Mouse (Mus musculus) 3134 (cell line): ENCODE data around the gene Adamts4.

Experiments
- DNase-seq: peaks from one replicate; pipeline ENCODE4 v3.0.0-alpha.2; 2011; ENCODE audit warnings: low spot score; ENCODE audit not compliant: insufficient read length; ENCODE audit errors: extremely low read depth

Adamts4 gene

DNA sequence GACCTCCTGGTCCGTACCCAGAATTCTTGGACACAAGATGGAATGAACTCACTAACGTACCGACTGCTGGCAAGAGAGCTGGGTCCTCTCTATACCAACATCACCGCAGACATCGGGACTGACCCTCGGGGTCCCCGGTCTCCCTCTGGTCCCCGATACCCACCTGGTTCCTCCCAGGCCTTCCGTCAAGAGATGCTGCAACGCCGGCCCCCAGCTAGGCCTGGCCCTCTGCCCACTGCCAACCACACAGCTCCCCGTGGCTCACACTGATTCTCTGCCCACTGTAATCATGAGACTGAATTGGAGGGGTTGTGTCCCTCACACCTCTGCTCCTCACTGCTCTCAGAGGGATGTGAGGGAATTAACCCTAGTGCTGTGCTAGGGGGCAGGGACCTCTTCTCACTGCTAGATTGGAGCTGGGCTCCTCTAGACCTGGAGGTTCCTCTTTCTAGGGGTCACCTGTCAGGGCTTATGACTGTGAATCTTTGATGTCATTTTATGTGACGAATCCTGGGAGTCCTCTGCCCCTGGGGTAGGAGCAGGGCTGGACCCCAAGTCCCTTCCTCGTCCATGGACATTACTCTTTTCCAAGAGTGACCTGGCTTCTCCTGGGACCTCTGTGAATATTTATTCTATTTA, 26.0 kb downstream of the Adamts4 start:
- DNase-seq = no peak

DNA sequence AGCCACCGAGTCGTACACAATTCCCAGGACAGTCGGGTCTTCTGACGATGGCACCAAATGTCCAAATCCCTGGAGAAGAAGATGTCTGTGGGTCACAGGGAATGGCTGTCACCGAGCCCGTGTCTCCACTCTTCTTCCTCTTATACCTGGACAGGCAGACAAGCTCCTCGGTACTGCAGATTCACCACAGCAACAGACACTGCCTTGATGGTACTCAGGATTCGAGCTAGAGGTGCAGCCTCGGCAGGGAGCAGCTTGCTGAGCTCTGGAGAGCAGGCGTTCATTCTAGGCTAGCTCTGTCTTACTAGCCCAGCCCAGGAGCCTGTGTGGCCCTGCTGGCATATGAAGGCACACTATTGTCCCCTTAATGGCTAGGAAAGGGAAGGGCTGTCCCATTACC, 27.5 kb downstream of the Adamts4 start:
- DNase-seq = no peak

DNA sequence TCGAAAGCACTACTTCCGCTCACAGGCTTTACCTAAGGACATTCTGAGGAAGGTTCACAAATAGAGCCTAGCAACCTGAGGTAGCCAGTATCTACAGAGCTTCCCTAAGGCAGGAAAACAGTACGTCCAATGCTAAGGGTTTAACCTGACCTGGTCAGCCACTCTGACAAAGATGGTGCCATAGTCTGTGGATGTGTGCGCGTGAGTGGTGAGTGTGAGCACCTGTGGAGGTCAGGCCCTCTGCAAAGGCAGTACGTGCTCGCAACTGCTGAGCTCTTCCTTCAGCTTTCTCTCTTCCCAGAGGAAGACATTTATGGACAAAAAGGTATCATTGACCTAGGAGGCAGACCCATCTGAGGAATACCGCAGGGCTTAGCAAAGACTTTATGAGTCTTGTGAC, 28.2 kb downstream of the Adamts4 start:
- no peak for DNase-seq

DNA sequence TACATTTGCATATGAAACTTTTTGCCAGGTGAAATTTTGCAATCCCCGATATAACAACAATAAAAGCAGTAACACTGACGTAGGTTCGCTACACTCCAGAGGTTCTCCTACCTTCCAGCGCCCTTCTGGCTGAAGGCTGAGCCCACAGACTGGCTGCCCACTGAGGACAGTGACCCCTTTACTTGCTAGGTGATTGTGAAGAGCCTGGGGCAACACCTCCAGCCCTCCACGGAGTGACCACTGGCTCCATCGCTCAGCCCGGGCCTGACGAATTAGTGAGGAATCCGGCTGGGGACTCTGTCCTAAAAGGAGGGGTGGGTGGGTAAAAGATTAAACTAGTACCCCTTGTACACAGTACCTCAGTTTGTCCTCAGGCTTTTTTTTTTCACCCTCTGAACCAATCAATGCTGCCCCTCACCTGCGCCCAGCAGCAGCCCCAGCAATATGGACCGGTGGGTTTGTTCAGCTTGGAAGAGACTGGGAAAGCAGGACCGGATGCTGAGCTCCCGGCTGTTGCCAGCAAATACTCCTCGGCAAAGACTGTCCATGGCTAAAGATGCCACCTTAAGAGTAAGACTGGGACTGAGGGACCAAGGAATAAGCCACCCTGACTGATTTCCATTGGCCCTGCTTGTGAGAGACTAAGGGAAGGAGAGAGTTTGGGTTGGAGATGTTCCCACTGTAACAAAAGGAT, 28.9 kb downstream of the Adamts4 start:
- no peak for DNase-seq

DNA sequence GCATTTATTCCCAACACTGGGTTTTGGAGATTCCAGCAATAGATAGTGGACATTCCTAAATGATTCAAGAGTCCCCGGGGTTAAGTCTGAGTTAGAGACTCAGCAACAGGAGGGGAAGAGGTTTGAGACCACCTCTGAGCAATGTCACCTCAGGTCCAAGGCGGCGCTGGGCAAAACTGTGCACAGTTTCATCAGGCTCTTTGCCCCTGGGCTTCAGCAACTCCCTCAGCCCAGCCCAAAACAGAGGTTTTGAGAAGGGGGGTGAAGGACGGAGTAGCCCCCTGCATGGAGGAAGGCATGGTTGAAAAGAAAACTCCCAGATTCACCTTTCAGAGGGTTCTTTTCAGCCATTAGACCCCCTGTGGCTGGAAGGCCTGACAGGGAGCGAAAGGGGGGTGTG, 29.5 kb downstream of the Adamts4 start:
- DNase-seq = no peak

DNA sequence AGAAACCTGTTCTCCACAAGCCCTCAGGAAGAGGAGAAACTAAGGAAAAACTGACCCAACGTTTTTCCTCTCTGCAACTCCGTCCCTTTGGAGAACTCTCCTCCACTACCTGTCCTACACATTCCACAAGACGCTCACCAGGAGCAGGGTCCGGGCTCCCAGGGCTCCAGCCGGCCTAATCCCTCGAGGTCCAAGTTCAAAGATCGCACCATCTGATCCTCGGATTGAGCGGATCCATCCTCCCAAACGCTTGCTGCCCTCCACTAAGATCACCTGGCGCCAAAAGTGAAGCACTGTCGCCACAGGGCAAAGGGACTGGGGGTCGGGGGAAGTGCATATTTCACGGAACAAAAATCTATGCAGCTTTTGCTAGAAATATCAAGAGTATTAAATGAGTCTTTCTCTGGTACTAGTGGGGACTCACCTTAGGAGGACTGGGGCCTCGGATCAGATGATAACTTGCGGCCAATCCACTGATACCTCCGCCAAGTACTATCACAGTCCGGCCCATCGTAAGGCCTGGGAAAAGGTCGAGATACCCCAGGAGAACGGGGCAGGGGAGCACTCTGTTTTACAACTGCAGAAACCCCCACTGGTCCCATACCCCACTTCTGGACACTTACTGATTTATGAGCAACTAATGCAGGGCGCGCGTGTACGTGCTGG, 30.2 kb downstream of the Adamts4 start:
- no peak for DNase-seq

DNA sequence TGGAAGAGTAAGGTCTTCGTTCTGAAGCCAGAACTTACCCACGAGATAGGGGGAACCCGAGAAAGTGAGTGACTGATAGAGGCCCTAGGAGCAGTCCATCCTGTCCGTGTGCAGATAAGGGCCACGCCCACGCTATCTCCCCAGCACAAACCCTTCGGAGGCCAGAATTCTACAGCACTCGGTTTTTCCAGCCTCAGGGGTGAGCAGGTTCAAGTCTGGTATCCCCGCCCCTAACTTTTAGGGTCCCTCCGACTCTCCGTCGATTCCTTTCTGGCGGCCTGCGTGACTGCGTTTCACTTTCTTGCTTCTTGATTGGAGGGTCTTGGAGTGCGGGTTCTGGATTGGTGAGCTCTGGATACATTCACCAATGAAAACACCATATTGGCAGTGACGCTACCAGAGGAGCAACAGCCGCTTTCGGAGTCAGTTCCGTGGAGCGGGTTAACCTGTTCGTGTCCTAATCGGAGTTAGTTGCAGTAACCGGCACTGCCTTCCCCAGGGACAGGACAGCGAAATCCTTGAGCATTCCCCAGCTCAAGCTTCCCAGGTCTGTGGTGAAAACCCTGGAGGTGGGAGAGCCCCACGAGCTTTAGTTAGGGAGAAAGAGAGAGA, 30.8 kb downstream of the Adamts4 start, which contains the start of gene Ppox:
Gene Ppox (minus strand): TSS at position 271 of the 612 bp plus-strand sequence.
- DNase-seq = peak; percentile 85

DNA sequence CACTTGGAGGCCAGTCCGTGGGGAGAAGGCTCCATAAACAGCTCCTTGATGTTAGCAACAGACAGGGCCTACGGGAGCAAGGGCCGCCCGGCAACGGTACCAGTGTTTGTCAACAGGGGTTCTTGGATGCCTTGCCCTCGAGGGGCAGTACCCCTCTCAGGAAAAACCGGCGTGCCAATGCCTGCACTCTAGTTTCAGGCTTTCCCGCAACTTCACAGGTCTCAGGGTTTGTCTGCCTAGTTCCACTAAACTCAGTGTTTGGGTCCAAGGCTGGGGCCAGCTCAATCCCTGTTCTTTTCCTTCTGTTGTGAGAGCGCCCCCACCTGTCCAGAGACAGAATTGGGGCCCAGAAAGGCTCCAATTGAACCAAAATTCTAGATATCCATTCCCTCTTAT, 31.3 kb downstream of the Adamts4 start:
- peak; percentile 81 for DNase-seq

DNA sequence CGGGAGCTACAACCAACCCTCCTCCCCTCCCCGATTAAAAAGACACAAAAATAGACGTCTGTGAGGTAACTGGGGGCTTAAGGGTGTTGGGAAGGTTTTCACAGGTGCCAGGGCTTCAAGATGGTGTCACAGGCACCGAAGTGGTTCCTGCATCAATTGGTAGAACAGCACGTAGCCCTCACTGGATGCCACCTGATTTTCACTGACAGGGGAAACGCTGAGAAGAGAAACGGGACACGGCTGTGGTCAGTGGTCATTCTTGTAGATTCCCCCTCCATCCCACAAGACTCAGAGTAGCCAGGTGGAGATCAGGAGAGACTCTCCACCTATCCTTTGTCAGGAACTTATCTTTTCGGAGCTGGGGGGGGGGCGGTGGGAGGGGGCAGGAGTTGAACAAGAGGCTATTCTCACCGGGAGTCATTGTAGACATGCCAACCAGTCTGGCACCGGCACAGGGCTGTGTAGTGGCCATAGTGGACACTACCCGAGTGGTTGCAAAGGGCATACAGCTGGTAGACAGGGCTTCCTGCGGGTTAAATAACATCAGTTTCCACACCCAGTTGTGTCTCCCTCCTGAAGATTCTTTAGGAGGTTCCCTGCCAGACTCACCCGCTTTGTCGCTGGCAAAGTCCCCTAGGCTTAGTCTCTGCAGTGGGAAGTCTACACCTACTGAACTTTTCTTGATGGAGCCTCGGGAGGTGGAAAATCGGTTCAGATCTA, 32.0 kb downstream of the Adamts4 start:
- DNase-seq = no peak

DNA sequence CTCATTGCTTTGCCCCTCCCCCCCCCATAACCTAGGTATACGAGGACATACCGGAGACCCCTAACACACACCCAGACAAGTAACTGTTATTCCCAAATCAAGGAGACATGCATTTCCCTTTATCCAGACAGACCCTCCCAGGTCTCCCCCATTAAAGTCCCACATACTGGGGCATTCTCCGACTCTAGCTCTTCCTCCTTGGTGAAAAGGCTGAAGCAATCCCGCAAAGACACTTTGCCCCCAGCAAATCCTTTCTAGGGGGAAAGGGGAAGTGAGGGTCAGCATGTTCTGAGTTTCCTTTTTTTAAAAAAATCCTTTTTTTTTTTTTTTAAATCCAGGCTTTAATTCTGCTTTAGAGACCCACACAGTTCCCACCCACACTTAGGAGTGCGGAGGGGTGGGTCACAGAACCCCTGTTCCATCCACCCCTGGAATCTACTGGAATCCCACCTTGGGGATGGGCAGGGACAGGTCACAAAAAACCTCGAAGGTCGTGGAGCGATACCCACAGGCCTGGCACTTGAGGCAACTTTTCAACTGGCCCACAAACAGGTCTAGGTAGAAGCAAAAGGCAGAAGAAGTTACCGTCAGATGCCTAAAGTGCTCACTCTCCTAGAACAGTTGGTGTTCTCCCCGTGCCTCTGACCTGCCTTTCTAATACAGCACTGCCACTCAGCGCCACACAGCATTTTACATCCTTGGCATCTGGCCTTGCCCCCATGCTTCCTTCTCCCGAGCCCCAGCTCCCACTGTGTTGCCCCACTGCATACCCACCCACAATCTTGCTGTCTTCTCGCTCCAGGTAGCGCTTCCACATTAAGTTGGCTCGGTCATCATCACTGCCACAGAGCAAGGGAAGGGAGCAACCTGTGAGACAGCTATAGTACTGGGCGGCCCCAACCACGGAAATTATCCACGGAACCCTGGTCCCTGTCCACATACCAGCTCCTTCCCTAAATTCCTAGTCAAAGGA, 33.3 kb downstream of the Adamts4 start:
- no peak for DNase-seq

DNA sequence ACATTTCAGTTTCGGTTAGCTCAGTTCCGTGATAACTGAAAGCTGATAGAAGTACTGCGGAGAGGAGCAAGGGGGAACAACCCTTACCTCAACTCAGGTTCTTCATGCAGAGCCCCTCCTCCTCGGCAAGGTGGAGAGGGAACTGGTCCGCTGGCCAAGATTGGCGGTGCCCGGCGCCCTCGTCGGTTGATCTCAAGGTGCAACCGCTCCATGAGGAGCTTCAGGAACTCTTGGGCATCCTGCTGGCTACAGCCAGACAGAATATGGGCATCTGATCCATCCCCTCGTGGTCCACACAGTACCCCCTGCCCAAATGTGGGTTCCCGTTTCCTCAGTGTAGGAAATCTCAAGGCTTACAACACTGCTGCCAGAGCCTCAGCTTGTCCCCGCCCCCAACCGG, 34.3 kb downstream of the Adamts4 start:
- no peak for DNase-seq

DNA sequence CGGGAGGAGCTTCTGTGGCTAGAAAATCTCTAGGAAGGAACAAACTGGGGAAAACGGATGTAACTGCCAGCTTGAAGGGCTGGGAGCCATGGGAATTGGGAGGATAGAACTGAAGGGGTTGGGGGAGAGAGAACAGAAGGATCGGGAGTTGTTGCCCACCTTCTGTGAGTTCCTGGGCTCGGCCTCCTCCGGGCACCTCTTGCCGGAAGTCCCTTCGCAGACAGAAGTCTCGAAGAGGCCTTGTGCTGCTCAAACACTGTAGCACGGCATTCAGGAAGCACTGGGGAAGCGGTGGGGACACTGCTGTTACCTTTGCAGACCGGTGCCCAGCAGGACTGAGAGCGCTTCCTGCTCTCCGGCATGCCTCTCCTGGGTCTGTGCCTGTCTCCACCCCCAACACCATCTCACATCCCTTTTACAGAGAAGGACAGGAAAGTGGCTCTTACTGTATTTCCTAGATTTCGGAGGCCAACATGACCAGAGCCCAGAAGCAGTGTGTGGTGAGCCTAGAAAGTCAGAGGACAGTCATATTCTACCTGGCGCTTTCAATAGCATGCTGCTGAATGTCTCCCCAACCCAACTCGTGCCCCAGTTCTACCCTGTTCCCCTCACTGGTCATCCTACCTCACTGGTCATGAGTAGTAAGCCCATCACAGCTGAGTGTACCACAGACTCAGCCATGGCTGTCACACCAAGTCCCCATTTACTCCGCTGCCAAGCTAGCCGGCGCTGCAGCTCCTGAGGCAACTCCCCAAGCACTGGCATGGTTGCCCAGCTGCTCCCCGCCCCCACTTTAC, 35.1 kb downstream of the Adamts4 start:
- DNase-seq = no peak

DNA sequence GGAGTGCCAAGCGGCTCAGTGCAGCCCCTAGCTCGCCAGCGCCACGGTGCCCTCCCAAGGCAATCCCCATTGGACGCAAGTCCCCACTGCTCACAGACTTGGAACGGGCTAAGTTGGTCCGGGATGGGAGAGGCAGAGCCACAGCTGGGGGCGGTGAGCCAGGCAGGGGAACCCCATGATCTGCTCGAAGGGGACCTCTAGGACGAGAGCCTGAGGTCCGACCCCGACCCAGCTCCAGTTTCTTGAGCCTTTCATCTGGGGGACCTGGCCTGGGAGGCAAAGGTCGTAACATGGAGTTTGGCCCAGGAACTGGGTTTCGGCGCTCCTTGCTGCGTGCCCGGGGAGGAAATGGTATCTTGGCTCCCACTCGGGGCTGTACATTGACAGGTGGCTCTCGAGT, 36.3 kb downstream of the Adamts4 start:
- DNase-seq = no peak

DNA sequence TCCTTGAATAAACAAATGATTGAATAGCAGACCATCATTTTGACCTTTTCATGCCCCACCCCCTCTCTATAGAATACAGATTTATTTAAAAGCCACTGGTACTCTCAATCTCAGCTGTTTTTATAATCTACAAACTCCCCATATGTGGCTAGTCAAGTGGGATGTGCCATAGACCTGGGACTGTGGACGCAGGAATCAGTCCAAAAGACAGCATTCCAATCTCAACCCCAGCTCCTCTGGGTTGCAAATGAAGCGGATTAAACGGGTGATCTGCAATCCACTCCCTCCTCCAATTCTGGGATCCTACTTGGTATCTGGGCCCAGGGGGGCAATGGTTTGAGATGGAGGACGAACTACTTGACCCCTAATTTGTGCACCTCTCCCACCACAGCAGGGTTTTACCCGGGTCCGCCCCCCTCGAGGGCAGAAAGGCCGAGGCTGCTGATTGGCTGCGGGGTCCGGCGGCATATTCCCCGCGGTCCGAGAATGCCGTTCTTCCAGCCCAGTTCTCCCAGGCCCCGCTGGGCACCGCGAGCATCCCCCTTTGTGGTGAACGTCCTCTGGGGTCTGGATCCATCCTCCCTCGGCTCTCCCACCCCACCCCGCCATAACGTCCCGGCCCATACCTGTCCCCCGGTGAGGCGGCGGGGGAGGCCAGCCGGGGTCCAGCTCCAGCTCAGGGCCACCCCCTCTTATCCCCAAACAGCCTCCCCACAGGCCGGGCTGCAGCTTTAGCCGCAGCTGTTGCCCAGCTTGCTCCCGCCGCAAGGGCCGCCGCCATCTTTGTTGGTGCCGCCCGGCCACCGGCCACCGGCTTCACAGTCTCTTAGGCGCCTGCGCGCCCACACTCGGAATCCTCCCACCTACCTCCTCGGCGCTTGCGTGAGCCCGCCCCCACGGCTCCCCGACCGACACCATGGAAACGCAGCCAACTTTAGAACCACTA, 37.2 kb downstream of the Adamts4 start, which contains the start of gene Usp21:
Gene Usp21 (minus strand): TSS at position 856 of the 946 bp plus-strand sequence.
- DNase-seq = peak; percentile 89

DNA sequence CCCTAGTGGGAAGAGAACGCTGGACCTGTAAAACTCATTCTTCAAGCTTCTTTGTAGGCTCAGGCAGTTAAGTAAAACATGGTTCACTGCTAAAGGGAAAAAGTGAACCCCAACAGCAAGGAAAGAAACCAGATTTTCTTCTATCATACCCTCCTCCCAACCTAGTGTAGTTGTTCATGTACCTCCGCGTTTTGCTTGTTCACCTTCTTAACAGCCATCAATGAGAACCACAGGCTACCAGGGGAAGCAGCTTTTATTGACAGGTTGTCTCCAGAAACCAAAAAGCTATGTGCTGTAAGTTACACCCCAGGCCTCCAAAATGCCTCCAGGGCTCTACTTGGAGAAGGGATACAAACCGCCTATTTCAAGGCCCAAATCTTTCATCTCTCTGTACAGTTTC, 38.1 kb downstream of the Adamts4 start:
- no peak for DNase-seq

DNA sequence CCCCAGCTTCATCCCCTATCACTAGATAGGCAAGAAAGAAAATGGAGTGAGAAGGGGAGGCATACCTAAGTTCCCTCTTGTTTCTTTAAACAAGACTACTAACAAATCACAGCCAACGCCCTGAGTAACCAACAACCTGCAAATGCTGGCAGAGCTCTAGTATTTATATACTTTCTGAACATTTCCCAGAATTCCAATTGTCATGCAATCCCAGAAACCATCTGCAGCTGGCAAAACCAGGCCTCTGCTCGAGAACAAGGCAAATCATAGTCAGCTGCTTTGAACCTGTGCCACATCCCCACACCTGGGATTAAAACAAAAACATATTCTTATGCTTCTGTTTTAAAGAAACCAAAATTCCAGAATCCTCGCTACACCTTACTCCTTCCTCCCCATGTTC, 43.1 kb downstream of the Adamts4 start:
- DNase-seq = no peak

DNA sequence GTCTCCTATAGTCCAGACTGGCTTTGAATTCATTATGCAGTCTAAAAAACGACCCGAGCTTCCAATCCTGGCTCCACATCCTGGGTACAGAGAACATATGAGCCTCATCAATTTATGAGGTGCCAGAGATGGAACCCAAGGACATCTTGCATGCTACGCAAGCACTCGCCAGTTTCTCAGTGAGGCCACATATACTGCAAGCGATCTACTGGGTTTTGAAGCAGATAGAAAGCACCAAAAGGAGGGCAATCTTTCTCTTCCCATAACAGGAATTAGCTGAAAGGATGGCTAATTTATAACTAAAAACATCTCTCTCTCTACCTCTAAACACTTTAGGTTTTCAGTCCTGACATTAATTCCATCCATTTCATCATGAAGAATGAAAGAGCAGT, 43.7 kb downstream of the Adamts4 start:
- no peak for DNase-seq
